ENCODE assay signal across 25 mouse cellular contexts in genomic region chr11:79291651-79292050, GRCm38 (mm10). TPM values are rescaled to one million over a fixed set of nuclear protein-coding genes. Genes with fewer than 3 reads are reported as not detected.
DNase-seq lines count a peak whose midpoint lies in the region; ATAC-seq and TF ChIP-seq lines count a peak whose summit lies in the region.
"Had no signal": no experiment of that assay in that cellular context is flagged by ENCODE, and none has a peak within 500 bp of the region (broad histone marks: within the 10 kb centered on the region; RNA-seq: fewer than 3 reads in every experiment).

No protein-coding gene starts in this region.

- no peak for TF ChIP-seq CTCF in gastrocnemius, adult 2 months (IDR thresholded peaks at IDR 0.05)
- no peak for TF ChIP-seq CTCF in CH12.LX (conservative IDR thresholded peaks at IDR 0.05 in 1 of 2, IDR thresholded peaks at IDR 0.05 in 1 of 2; ENCODE audit: low read depth in 2 of 2, low read length in 2 of 2)
- no peak for TF ChIP-seq CTCF in small intestine, adult 2 months (IDR thresholded peaks at IDR 0.05; ENCODE audit: extremely low read depth, insufficient read length, insufficient replicate concordance, low read depth, low read length)

- peaks cover 4% of the 10 kb centered on the region; the same call in 1 of the 2 replicates for H3K9me3 ChIP-seq in kidney, embryonic 15.5 days (replicated peaks)
- H3K9me3 ChIP-seq in CH12.LX (replicated peaks; ENCODE audit: low read length) = peaks cover 2% of the 10 kb centered on the region
- H3K9me3 ChIP-seq: embryonic facial prominence, embryonic 12.5 days; forebrain, embryonic 15.5 days; heart, embryonic 13.5 days; hindbrain, embryonic 13.5 days had no signal

- 49% methylated on average over 5 of the region's 5 CpGs for WGBS in kidney, embryonic 15.5 days
- 30% methylated on average over 5 of the region's 5 CpGs for WGBS in small intestine, adult 2 months

- no peak overlapping the region for H3K9ac ChIP-seq in kidney, embryonic 15.5 days
- no peak overlapping the region for H3K9ac ChIP-seq in CH12.LX (ENCODE audit: insufficient read depth, low read depth)
- H3K9ac ChIP-seq: embryonic facial prominence, embryonic 12.5 days; forebrain, embryonic 15.5 days; heart, embryonic 13.5 days; hindbrain, embryonic 13.5 days had no signal

- no peaks in the 10 kb centered on the region for H3K79me2 ChIP-seq in CH12.LX (replicated peaks; ENCODE audit: control insufficient read depth, extremely low read depth, insufficient read depth, poor library complexity, severe bottlenecking)

- peak; percentile 44; the same call in 1 of the 2 replicates for TF ChIP-seq EP300 in CH12.LX (IDR thresholded peaks at IDR 0.05; ENCODE audit: low read length)

- TF ChIP-seq RAD21 in CH12.LX (IDR thresholded peaks at IDR 0.05; ENCODE audit: low read depth, low read length) = no peak

- peak overlapping the region; percentile 22; the same call in 1 of the 2 replicates for H3K4me2 ChIP-seq in kidney, embryonic 15.5 days
- no peak overlapping the region for H3K4me2 ChIP-seq in CH12.LX (ENCODE audit: insufficient read depth, low read depth, poor library complexity, severe bottlenecking)
- H3K4me2 ChIP-seq: embryonic facial prominence, embryonic 12.5 days; forebrain, embryonic 15.5 days; heart, embryonic 13.5 days; hindbrain, embryonic 13.5 days had no signal

- in situ Hi-C loops in CH12.LX (cut with MboI; ENCODE audit: low pct_ligation_motif_present, low pct_unique_long_range_greater_than_20kb, low sequenced_read_pairs) = loop anchor here (5.0 kb wide), 3 partner anchors 34 to 329 kb away; no protein-coding TSS in a partner anchor

- H3K36me3 ChIP-seq in kidney, embryonic 15.5 days = no peaks in the 10 kb centered on the region
- no peaks in the 10 kb centered on the region for H3K36me3 ChIP-seq in CH12.LX (replicated peaks in 1 of 2; ENCODE audit: control insufficient read depth in 1 of 2, insufficient read depth in 1 of 2, low read length in 1 of 2)
- H3K36me3 ChIP-seq in small intestine, adult 2 months (ENCODE audit: control insufficient read depth, insufficient read depth, low read length) = no peaks in the 10 kb centered on the region
- H3K36me3 ChIP-seq: embryonic facial prominence, embryonic 12.5 days; forebrain, embryonic 15.5 days; heart, embryonic 13.5 days; hindbrain, embryonic 13.5 days had no signal

- DNase-seq in gastrocnemius, adult 2 months = no peak
- DNase-seq in gastrocnemius, postnatal 4 days (ENCODE audit: low spot score in 2 of 2) = no peak
- no peak for DNase-seq in kidney, adult 8-10 months
- no peak for DNase-seq in CH12.LX (ENCODE audit: extremely low read depth)
- DNase-seq: adrenal gland, postnatal 10 days; B cell, adult 2 months; cerebellum, adult 11-12 months; cerebellum, adult 9-10 months; cerebellum, postnatal 25 days; gastrocnemius, postnatal 14 days; heart, postnatal 4 days had no signal

- dilution Hi-C loops in CH12.LX (cut with MboI; ENCODE audit: extremely low pct_ligation_motif_present, extremely low pct_unique_long_range_greater_than_20kb, low sequenced_read_pairs) = no loop called here

- no peaks in the 10 kb centered on the region for H3K27me3 ChIP-seq in kidney, embryonic 15.5 days
- H3K27me3 ChIP-seq in CH12.LX (replicated peaks) = no peaks in the 10 kb centered on the region
- H3K27me3 ChIP-seq in small intestine, adult 2 months (ENCODE audit: control insufficient read depth, insufficient read depth, low read length) = no peaks in the 10 kb centered on the region
- H3K27me3 ChIP-seq: embryonic facial prominence, embryonic 12.5 days; forebrain, embryonic 15.5 days; heart, embryonic 13.5 days; hindbrain, embryonic 13.5 days had no signal

- peaks cover 70% of the 10 kb centered on the region for H3K4me1 ChIP-seq in kidney, embryonic 15.5 days
- H3K4me1 ChIP-seq in CH12.LX (ENCODE audit: control insufficient read depth in 1 of 2, insufficient read depth in 2 of 2) = peaks cover 14 to 50% of the 10 kb centered on the region in 2 experiments; a peak in 3 of 4 replicates
- peaks cover 42% of the 10 kb centered on the region for H3K4me1 ChIP-seq in small intestine, adult 2 months (ENCODE audit: control insufficient read depth, insufficient read depth, insufficient read length, low read length)
- H3K4me1 ChIP-seq: forebrain, embryonic 15.5 days; hindbrain, embryonic 13.5 days had no signal

- intact Hi-C loops in gastrocnemius, adult 2 months (cut with DNase I) = loop anchor here (1.0 to 5.0 kb wide), 2 partner anchors 39 to 67 kb away; partner anchors contain the start of gene Wsb1

- H3K27ac ChIP-seq in gastrocnemius, adult 2 months = peak overlapping the region; percentile 20; the same call in 1 of the 2 replicates
- peak overlapping the region; percentile 84 for H3K27ac ChIP-seq in kidney, embryonic 15.5 days
- no peak overlapping the region for H3K27ac ChIP-seq in CH12.LX (ENCODE audit: insufficient read depth, low read depth)
- peak overlapping the region; percentile 85; the same call in 1 of the 2 replicates for H3K27ac ChIP-seq in small intestine, adult 2 months (ENCODE audit: insufficient read depth, low read depth, low read length)
- H3K27ac ChIP-seq: embryonic facial prominence, embryonic 12.5 days; forebrain, embryonic 15.5 days; heart, embryonic 13.5 days; hindbrain, embryonic 13.5 days; hindbrain, postnatal 0 days had no signal

- no peak for TF ChIP-seq POLR2A in CH12.LX (IDR thresholded peaks at IDR 0.05; ENCODE audit: low read depth, low read length)
- no peak for TF ChIP-seq POLR2A in small intestine, adult 2 months (IDR thresholded peaks at IDR 0.05; ENCODE audit: low read depth, low read length)

- ATAC-seq in kidney, embryonic 15.5 days (replicated peaks; ENCODE audit: low FRiP score) = no peak; the same call in 1 of the 2 replicates
- no peak for ATAC-seq in megakaryocyte-erythroid progenitor cell, adult 5-6 weeks (replicated peaks; ENCODE audit: low FRiP score, low TSS enrichment, poor library complexity, severe bottlenecking)
- ATAC-seq: CD4-positive, CD25-positive, alpha-beta regulatory T cell, adult 4 months; forebrain, embryonic 15.5 days; hindbrain, postnatal 0 days had no signal

- H3K4me3 ChIP-seq in gastrocnemius, adult 2 months = no peak overlapping the region
- no peak overlapping the region for H3K4me3 ChIP-seq in kidney, embryonic 15.5 days (replicated peaks)
- no peak overlapping the region for H3K4me3 ChIP-seq in CH12.LX (replicated peaks in 1 of 3; ENCODE audit: low read depth in 2 of 3, low read length in 2 of 3, poor library complexity in 1 of 3)
- H3K4me3 ChIP-seq in small intestine, adult 2 months (ENCODE audit: low read depth, low read length) = no peak overlapping the region
- H3K4me3 ChIP-seq: embryonic facial prominence, embryonic 12.5 days; forebrain, embryonic 15.5 days; heart, embryonic 13.5 days; hindbrain, embryonic 13.5 days had no signal

TF ChIP-seq in CH12.LX, 34 proteins besides CTCF, POLR2A, EP300 and RAD21:
- TF ChIP-seq E2F4 (IDR thresholded peaks at IDR 0.05; ENCODE audit: insufficient replicate concordance, low read depth, low read length) (no peak), CHD2 (IDR thresholded peaks at IDR 0.05; ENCODE audit: low read length) (no peak)

RNA-seq across cellular contexts. Expression of gene Gm9964, which starts 5.1 kb away (rescaled TPM):
- total RNA-seq in gastrocnemius, adult 2 months (2021) = not detected
- not detected for total RNA-seq in gastrocnemius, postnatal 4 days (2021)
- polyA plus RNA-seq in kidney, embryonic 15.5 days (2015; fragmentation: Nextera tagmentation; extraction: Ambion mirVana) = not detected in 2 replicates
- total RNA-seq in CH12.LX (2012; rRNA removed) (not detected in 2 replicates), CH12.LX (2014; rRNA removed) (not detected in 2 replicates)
- polyA plus RNA-seq in CH12.LX (2012; ENCODE audit: insufficient read length, low read depth) = not detected in 2 replicates
- not detected in 2 replicates for polyA plus RNA-seq in small intestine, adult 2 months (2012; rRNA removed)
- total RNA-seq in megakaryocyte-erythroid progenitor cell, adult 5-6 weeks (2014; fragmentation: Nextera tagmentation) = not detected in 2 replicates
- total RNA-seq in megakaryocyte-erythroid progenitor cell, adult 5-6 weeks (2017) = not detected in 2 replicates
- total RNA-seq: adrenal gland, postnatal 10 days; gastrocnemius, postnatal 14 days; granulocyte monocyte progenitor cell, adult 5-6 weeks; heart, postnatal 4 days; hindbrain, postnatal 0 days; MEL had no signal
- polyA plus RNA-seq: CD4-positive, CD25-positive, alpha-beta regulatory T cell, adult 4 months; cortical plate, adult 2 months; embryonic facial prominence, embryonic 12.5 days; forebrain, embryonic 11.5 days; forebrain, embryonic 15.5 days; heart, embryonic 13.5 days; heart, postnatal 0 days; hindbrain, postnatal 0 days had no signal

RNA-seq across cellular contexts. Expression of gene Wsb1, which starts 37.2 kb away (rescaled TPM):
- 10 to 100 TPM in 1 of 2 experiments, 1 to 10 TPM in 1; 7.2 to 14.3 TPM for total RNA-seq in gastrocnemius, adult 2 months (2021)
- 10 to 100 TPM; 66.9 to 68.6 TPM for total RNA-seq in gastrocnemius, postnatal 4 days (2021)
- 316 and 358 TPM in 2 replicates for polyA plus RNA-seq in kidney, embryonic 15.5 days (2015; fragmentation: Nextera tagmentation; extraction: Ambion mirVana)
- total RNA-seq in CH12.LX (2012; rRNA removed) = 54.7 and 84.1 TPM in 2 replicates
- total RNA-seq in CH12.LX (2014; rRNA removed) = 104 and 122 TPM in 2 replicates
- polyA plus RNA-seq in CH12.LX (2012; ENCODE audit: insufficient read length, low read depth) = 118 and 129 TPM in 2 replicates
- 24.3 and 47.5 TPM in 2 replicates for polyA plus RNA-seq in small intestine, adult 2 months (2012; rRNA removed)
- total RNA-seq in megakaryocyte-erythroid progenitor cell, adult 5-6 weeks (2014; fragmentation: Nextera tagmentation) = 45.0 and 45.9 TPM in 2 replicates
- 45.1 and 57.4 TPM in 2 replicates for total RNA-seq in megakaryocyte-erythroid progenitor cell, adult 5-6 weeks (2017)

RNA-seq across cellular contexts. Expression of gene Nf1, which starts 47.8 kb away (rescaled TPM):
- total RNA-seq in gastrocnemius, adult 2 months (2021) = 10 to 100 TPM; 18.2 to 23.5 TPM
- total RNA-seq in gastrocnemius, postnatal 4 days (2021) = 10 to 100 TPM; 46.6 to 49.1 TPM
- 8.9 and 9.0 TPM in 2 replicates for polyA plus RNA-seq in kidney, embryonic 15.5 days (2015; fragmentation: Nextera tagmentation; extraction: Ambion mirVana)
- total RNA-seq in CH12.LX (2012; rRNA removed) (11.2 and 12.4 TPM in 2 replicates), CH12.LX (2014; rRNA removed) (7.3 and 8.2 TPM in 2 replicates)
- 15.2 and 19.5 TPM in 2 replicates for polyA plus RNA-seq in CH12.LX (2012; ENCODE audit: insufficient read length, low read depth)
- polyA plus RNA-seq in small intestine, adult 2 months (2012; rRNA removed) = 3.5 and 7.0 TPM in 2 replicates
- 23.3 and 27.5 TPM in 2 replicates for total RNA-seq in megakaryocyte-erythroid progenitor cell, adult 5-6 weeks (2014; fragmentation: Nextera tagmentation)
- total RNA-seq in megakaryocyte-erythroid progenitor cell, adult 5-6 weeks (2017) = 10.6 and 11.7 TPM in 2 replicates
